Mouse (Mus musculus) hindbrain, embryonic 15.5 days (tissue): ENCODE measurements around the gene Gm10037. TPM values are rescaled to one million over a fixed set of nuclear protein-coding genes. Genes with fewer than 3 reads are reported as not detected.

Experiments used
- polyA plus RNA-seq: library from polyadenylated mRNA; unstranded; fragments of >200 nt; fragmentation: Nextera tagmentation; extraction: Ambion mirVana; gene quantifications from 2 replicates; pipeline ENCODE4 v1.2.1, GENCODE M21; 2015

Gm10037 gene
- polyA plus RNA-seq, 1 experiment from 2014 or later = 5.8 TPM

Other genes with a start within 250 kb of the Gm10037 start
- 4.6 TPM in 2 replicates for gene Zfp729b, start 221.4 kb upstream of the Gm10037 start, polyA plus RNA-seq
- gene Gm49345, start 193.3 kb upstream of the Gm10037 start, polyA plus RNA-seq = 0.16 and 0.31 TPM in 2 replicates
- 2.9 and 3.1 TPM in 2 replicates for gene Zfp729a, start 193.3 kb upstream of the Gm10037 start, polyA plus RNA-seq
- gene Zfp738, start 144.0 kb upstream of the Gm10037 start, polyA plus RNA-seq = 13.6 and 15.9 TPM in 2 replicates
- gene Zfp65, start 101.9 kb upstream of the Gm10037 start, polyA plus RNA-seq = 8.5 and 9.4 TPM in 2 replicates
- 6.3 and 7.4 TPM in 2 replicates for gene Zfp85, start 75.9 kb upstream of the Gm10037 start, polyA plus RNA-seq
- gene Zfp493, start 51.4 kb upstream of the Gm10037 start, polyA plus RNA-seq = 3.6 and 3.7 TPM in 2 replicates
- gene Zfp273, start 17.4 kb upstream of the Gm10037 start, polyA plus RNA-seq = 11.5 and 13.0 TPM in 2 replicates
- not detected in 2 replicates for gene BC048507, start 32.2 kb downstream of the Gm10037 start, polyA plus RNA-seq